Mouse (Mus musculus): Measurements from ENCODE around the gene Akr1a1. TPM values are rescaled to one million over a fixed set of nuclear protein-coding genes. Genes with fewer than 3 reads are reported as not detected.

Akr1a1 gene
- polyA plus RNA-seq, 1 experiment, result 737 TPM

- Histone ChIP-seq H3K27me3 (ENCODE audit: control insufficient read depth, insufficient read depth, insufficient read length) (no peaks in the 10 kb centered on the region), H3K79me3 (ENCODE audit: low read depth) (peaks cover 5% of the 10 kb centered on the region), H3K36me3 (ENCODE audit: control insufficient read depth, insufficient read depth) (peaks cover 64% of the 10 kb centered on the region), H3K4me3 (ENCODE audit: insufficient read depth, poor library complexity, severe bottlenecking) (peak overlapping the region; percentile 25), H3K79me2 (ENCODE audit: control insufficient read depth, insufficient read depth) (no peaks in the 10 kb centered on the region), H3ac (ENCODE audit: control insufficient read depth, insufficient read length, low read depth) (peak overlapping the region; percentile 45)
- TF ChIP-seq MYOG (IDR thresholded peaks at IDR 0.05; ENCODE audit: control insufficient read depth, extremely low read depth, insufficient read length) (no peak), CTCF (IDR thresholded peaks at IDR 0.05; ENCODE audit: control insufficient read depth, insufficient read depth, insufficient read length) (no peak), MAX (IDR thresholded peaks at IDR 0.05) (no peak), CEBPB (IDR thresholded peaks at IDR 0.05; ENCODE audit: low read depth) (no peak), USF1 (IDR thresholded peaks at IDR 0.05; ENCODE audit: low read depth) (no peak), FOSL1 (IDR thresholded peaks at IDR 0.05; ENCODE audit: insufficient read depth, low read length, poor library complexity, severe bottlenecking) (no peak), MYOD1 (IDR thresholded peaks at IDR 0.05; ENCODE audit: control insufficient read depth, insufficient read length, low read depth) (no peak)
Observed at GRCm38 (mm10) chr4:116596978-116597881, 54.2 kb downstream of the Akr1a1 start.

- TF ChIP-seq FOSL1 (IDR thresholded peaks at IDR 0.05; ENCODE audit: insufficient read depth, low read length, poor library complexity, severe bottlenecking) (no peak), MAX (IDR thresholded peaks at IDR 0.05) (no peak), MYOD1 (IDR thresholded peaks at IDR 0.05; ENCODE audit: control insufficient read depth, insufficient read length, low read depth) (no peak), MYOG (IDR thresholded peaks at IDR 0.05; ENCODE audit: control insufficient read depth, extremely low read depth, insufficient read length) (no peak), USF1 (IDR thresholded peaks at IDR 0.05; ENCODE audit: low read depth) (no peak), CTCF (IDR thresholded peaks at IDR 0.05; ENCODE audit: control insufficient read depth, insufficient read depth, insufficient read length) (no peak), CEBPB (IDR thresholded peaks at IDR 0.05; ENCODE audit: low read depth) (no peak)
- Histone ChIP-seq H3K27me3 (ENCODE audit: control insufficient read depth, insufficient read depth, insufficient read length) (no peaks in the 10 kb centered on the region), H3K79me3 (ENCODE audit: low read depth) (peaks cover 4% of the 10 kb centered on the region), H3K79me2 (ENCODE audit: control insufficient read depth, insufficient read depth) (no peaks in the 10 kb centered on the region), H3ac (ENCODE audit: control insufficient read depth, insufficient read length, low read depth) (peak within 1 kb of the TSS; percentile 25), H3K36me3 (ENCODE audit: control insufficient read depth, insufficient read depth) (peaks cover 64% of the 10 kb centered on the region), H3K4me3 (ENCODE audit: insufficient read depth, poor library complexity, severe bottlenecking) (peak within 1 kb of the TSS; percentile 25)
Observed at GRCm38 (mm10) chr4:116596379-116596778, 55.1 kb downstream of the Akr1a1 start, which contains the start of gene Ccdc17. TSS of gene Ccdc17 (plus strand) at chr4:116596654.

GRCm38 (mm10) chr4:116595793-116596192 is 55.7 kb downstream of the Akr1a1 start:
- peaks cover 64% of the 10 kb centered on the region for H3K36me3 ChIP-seq (ENCODE audit: control insufficient read depth, insufficient read depth)
- no peak overlapping the region for H3K4me3 ChIP-seq (ENCODE audit: insufficient read depth, poor library complexity, severe bottlenecking)
- H3K79me3 ChIP-seq (ENCODE audit: low read depth), result peaks cover 2% of the 10 kb centered on the region

More at GRCm38 (mm10) chr4:116595793-116596192, 55.7 kb downstream of the Akr1a1 start:
- TF ChIP-seq MAX (IDR thresholded peaks at IDR 0.05), result no peak
- no peak for TF ChIP-seq CTCF (IDR thresholded peaks at IDR 0.05; ENCODE audit: control insufficient read depth, insufficient read depth, insufficient read length)
- no peak for TF ChIP-seq CEBPB (IDR thresholded peaks at IDR 0.05; ENCODE audit: low read depth)
- no peak for TF ChIP-seq FOSL1 (IDR thresholded peaks at IDR 0.05; ENCODE audit: insufficient read depth, low read length, poor library complexity, severe bottlenecking)
- no peaks in the 10 kb centered on the region for H3K27me3 ChIP-seq (ENCODE audit: control insufficient read depth, insufficient read depth, insufficient read length)
- H3ac ChIP-seq (ENCODE audit: control insufficient read depth, insufficient read length, low read depth), result no peak overlapping the region
- H3K79me2 ChIP-seq (ENCODE audit: control insufficient read depth, insufficient read depth), result no peaks in the 10 kb centered on the region

Other genes with a start within 250 kb of the Akr1a1 start
- 40.5 TPM for gene Mast2, start 187.5 kb downstream of the Akr1a1 start, polyA plus RNA-seq (2012; fragmentation: generic; extraction: Trizol)
- gene Ipp, start 144.1 kb downstream of the Akr1a1 start, polyA plus RNA-seq (2012; fragmentation: generic; extraction: Trizol), result 5.0 TPM
- gene Tmem69, start 95.7 kb downstream of the Akr1a1 start, polyA plus RNA-seq (2012; fragmentation: generic; extraction: Trizol), result 11.8 TPM
- gene Gpbp1l1, start 94.0 kb downstream of the Akr1a1 start, polyA plus RNA-seq (2012; fragmentation: generic; extraction: Trizol), result 13.0 TPM
- 0.20 TPM for gene Ccdc17, start 55.0 kb downstream of the Akr1a1 start, polyA plus RNA-seq (2012; fragmentation: generic; extraction: Trizol)
- 79.1 TPM for gene Nasp, start 23.7 kb downstream of the Akr1a1 start, polyA plus RNA-seq (2012; fragmentation: generic; extraction: Trizol)
- gene Prdx1, start 33.9 kb upstream of the Akr1a1 start, polyA plus RNA-seq (2012; fragmentation: generic; extraction: Trizol), result 459 TPM
- gene Mmachc, start 56.7 kb upstream of the Akr1a1 start, polyA plus RNA-seq (2012; fragmentation: generic; extraction: Trizol), result 12.5 TPM
- 22.0 TPM for gene Ccdc163, start 56.8 kb upstream of the Akr1a1 start, polyA plus RNA-seq (2012; fragmentation: generic; extraction: Trizol)
- gene Tesk2, start 69.3 kb upstream of the Akr1a1 start, polyA plus RNA-seq (2012; fragmentation: generic; extraction: Trizol), result 12.0 TPM
- 23.4 TPM for gene Toe1, start 156.0 kb upstream of the Akr1a1 start, polyA plus RNA-seq (2012; fragmentation: generic; extraction: Trizol)
- 6.3 TPM for gene Mutyh, start 156.0 kb upstream of the Akr1a1 start, polyA plus RNA-seq (2012; fragmentation: generic; extraction: Trizol)
- gene Hpdl, start 170.0 kb upstream of the Akr1a1 start, polyA plus RNA-seq (2012; fragmentation: generic; extraction: Trizol), result 3.8 TPM
- gene Zswim5, start 225.7 kb upstream of the Akr1a1 start, polyA plus RNA-seq (2012; fragmentation: generic; extraction: Trizol), result 0.01 TPM

Measured in C2C12 (cell line).